Mouse (Mus musculus): ENCODE data around the gene Cmtm2b. TPM values are rescaled to one million over a fixed set of nuclear protein-coding genes. Genes with fewer than 3 reads are reported as not detected.

Gene Cmtm2b
- polyA plus RNA-seq, 1 experiment from 2014 or later: not detected

- Histone ChIP-seq H3K9me3 (no peaks in the 10 kb centered on the region), H3K27ac (no peak overlapping the region), H3K4me1 (peaks cover 10% of the 10 kb centered on the region), H3K27me3 (no peaks in the 10 kb centered on the region), H3K36me3 (peaks cover 41% of the 10 kb centered on the region), H3K4me2 (replicated peaks) (no peak overlapping the region), H3K4me3 (no peak overlapping the region), H3K9ac (no peak overlapping the region)
- ATAC-seq (ENCODE audit: low FRiP score, low read depth): no peak
- WGBS: 56% methylated on average over 12 of the region's 12 CpGs
These were observed 24.7 kb downstream of the Cmtm2b start for GRCm38 (mm10) chr8:104346706-104347105.

DNA sequence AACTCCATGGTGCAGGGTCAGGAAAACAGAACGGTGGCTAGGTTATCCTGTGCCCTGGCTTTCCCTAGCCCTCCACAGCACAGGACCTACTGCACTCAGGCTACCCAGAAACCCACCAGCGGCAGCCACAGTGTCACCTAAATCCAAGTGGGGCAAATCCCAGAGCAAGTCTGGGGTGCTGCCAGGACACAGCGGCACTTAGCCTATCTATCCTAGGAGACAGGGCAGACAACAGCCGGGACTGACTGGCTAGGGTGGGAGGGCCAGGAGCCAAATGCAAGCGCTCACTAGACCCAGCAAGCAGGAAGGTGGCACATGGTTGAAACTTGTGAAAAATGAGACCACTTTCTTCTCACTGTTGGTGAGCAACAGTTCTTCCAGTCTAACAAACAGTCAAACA lies 26.9 kb downstream of the Cmtm2b start:
- no peak overlapping the region for H3K4me2 ChIP-seq (replicated peaks)
- H3K4me3 ChIP-seq: no peak overlapping the region
- H3K9ac ChIP-seq: no peak overlapping the region
- ATAC-seq (ENCODE audit: low FRiP score, low read depth): no peak
- 0 out of 2 replicates have a peak, but pooled peaks cover 3% of the 10 kb centered on the region for H3K4me1 ChIP-seq
- H3K27me3 ChIP-seq: no peaks in the 10 kb centered on the region
- H3K9me3 ChIP-seq: no peaks in the 10 kb centered on the region
- no peak overlapping the region for H3K27ac ChIP-seq
- peaks cover 62% of the 10 kb centered on the region for H3K36me3 ChIP-seq
- 84% methylated on average over 5 of the region's 5 CpGs for WGBS

- no peaks in the 10 kb centered on the region for H3K9me3 ChIP-seq
- 80% methylated on average over 13 of the region's 13 CpGs for WGBS
- H3K27ac ChIP-seq: no peak overlapping the region
- H3K27me3 ChIP-seq: no peaks in the 10 kb centered on the region
- no peak for ATAC-seq (ENCODE audit: low FRiP score, low read depth)
- H3K4me2 ChIP-seq (replicated peaks): no peak overlapping the region
- no peak overlapping the region for H3K9ac ChIP-seq
- H3K4me1 ChIP-seq: no peaks in the 10 kb centered on the region
- H3K36me3 ChIP-seq: peaks cover 64% of the 10 kb centered on the region
- no peak overlapping the region for H3K4me3 ChIP-seq
These were observed 28.0 kb downstream of the Cmtm2b start for GRCm38 (mm10) chr8:104350047-104350446.

- Histone ChIP-seq H3K9ac (no peak overlapping the region), H3K4me1 (no peaks in the 10 kb centered on the region), H3K27me3 (no peaks in the 10 kb centered on the region), H3K36me3 (peaks cover 60% of the 10 kb centered on the region), H3K4me3 (no peak overlapping the region), H3K9me3 (no peaks in the 10 kb centered on the region), H3K4me2 (replicated peaks) (no peak overlapping the region), H3K27ac (no peak overlapping the region)
- no peak for ATAC-seq (ENCODE audit: low FRiP score, low read depth)
- 73% methylated on average over 5 of the region's 5 CpGs for WGBS
These were observed 31.2 kb downstream of the Cmtm2b start for GRCm38 (mm10) chr8:104353186-104353585.

DNA sequence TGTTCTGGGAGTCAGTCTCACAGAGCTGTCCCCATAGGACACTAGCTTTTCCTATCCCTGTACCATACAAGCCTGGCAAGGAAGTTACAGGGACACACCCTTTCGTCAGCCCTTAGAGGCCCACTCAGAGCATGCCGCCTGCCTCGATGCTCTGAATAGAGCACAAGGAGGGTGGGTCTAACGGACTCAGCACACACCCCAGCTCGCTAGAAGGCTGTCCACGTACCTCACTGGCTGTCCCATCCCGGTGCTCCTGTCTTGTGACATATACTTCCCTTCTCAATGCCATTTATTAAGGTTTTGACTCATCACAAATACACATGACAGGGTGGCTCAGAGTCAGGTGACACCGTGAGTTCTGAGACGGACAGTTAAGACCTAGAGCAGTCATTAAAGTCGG lies 32.5 kb downstream of the Cmtm2b start:
- no peak overlapping the region for H3K4me3 ChIP-seq
- WGBS: 89% methylated on average over 10 of the region's 10 CpGs
- no peak for ATAC-seq (ENCODE audit: low FRiP score, low read depth)

GRCm38 (mm10) chr8:104358637-104359036 lies 36.6 kb downstream of the Cmtm2b start:
- H3K4me1 ChIP-seq: no peaks in the 10 kb centered on the region
- H3K36me3 ChIP-seq: peaks cover 38% of the 10 kb centered on the region
- H3K27ac ChIP-seq: no peak overlapping the region
- no peaks in the 10 kb centered on the region for H3K27me3 ChIP-seq
- no peaks in the 10 kb centered on the region for H3K9me3 ChIP-seq
- ATAC-seq (ENCODE audit: low FRiP score, low read depth): no peak
- 80% methylated on average over 3 of the region's 3 CpGs for WGBS
- H3K4me3 ChIP-seq: no peak overlapping the region
- H3K9ac ChIP-seq: no peak overlapping the region
- H3K4me2 ChIP-seq (replicated peaks): no peak overlapping the region

More for the DNA sequence above, 32.5 kb downstream of the Cmtm2b start:
- no peak overlapping the region for H3K27ac ChIP-seq
- peaks cover 60% of the 10 kb centered on the region for H3K36me3 ChIP-seq
- H3K4me2 ChIP-seq (replicated peaks): no peak overlapping the region
- H3K4me1 ChIP-seq: no peaks in the 10 kb centered on the region
- no peaks in the 10 kb centered on the region for H3K9me3 ChIP-seq
- no peak overlapping the region for H3K9ac ChIP-seq
- H3K27me3 ChIP-seq: no peaks in the 10 kb centered on the region

DNA sequence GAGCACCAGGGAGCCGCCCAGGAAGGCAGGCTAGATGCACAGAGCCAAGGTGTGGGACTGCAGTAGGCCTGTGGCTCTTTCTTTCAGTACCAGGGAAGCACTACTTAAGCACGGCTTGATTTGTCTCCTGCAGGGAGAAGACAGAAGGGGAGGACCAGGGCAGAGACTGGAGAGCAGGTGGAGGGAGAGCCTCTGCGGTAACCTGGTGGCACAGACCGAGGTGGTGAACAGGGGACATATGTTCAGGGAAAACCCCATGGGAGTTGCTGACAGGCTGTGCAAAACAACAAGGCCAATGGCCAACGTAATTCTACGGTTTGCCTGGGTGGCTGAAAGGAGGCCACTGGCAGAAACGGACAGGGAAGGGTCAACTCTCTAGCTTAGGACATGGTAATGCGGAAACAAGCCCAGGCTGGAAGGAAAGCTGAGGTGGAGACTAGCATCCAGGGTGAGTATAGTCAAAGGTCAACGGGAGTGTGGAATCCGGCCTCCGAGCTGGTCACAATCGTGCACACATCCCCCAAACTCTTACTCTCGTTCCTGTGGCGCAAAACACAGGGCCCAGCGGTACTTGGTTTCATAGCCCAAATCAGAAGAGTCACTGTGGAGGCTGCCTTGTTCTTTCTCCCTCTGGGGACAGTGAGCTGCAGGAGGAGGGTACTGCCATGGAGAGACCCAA lies 37.9 kb downstream of the Cmtm2b start:
- peaks cover 26% of the 10 kb centered on the region for H3K36me3 ChIP-seq
- no peaks in the 10 kb centered on the region for H3K9me3 ChIP-seq
- 76% methylated on average over 15 of the region's 15 CpGs for WGBS
- no peaks in the 10 kb centered on the region for H3K4me1 ChIP-seq
- no peak for ATAC-seq (ENCODE audit: low FRiP score, low read depth)
- H3K9ac ChIP-seq: no peak overlapping the region
- no peak overlapping the region for H3K27ac ChIP-seq
- no peak overlapping the region for H3K4me2 ChIP-seq (replicated peaks)
- H3K27me3 ChIP-seq: no peaks in the 10 kb centered on the region
- H3K4me3 ChIP-seq: no peak overlapping the region

DNA sequence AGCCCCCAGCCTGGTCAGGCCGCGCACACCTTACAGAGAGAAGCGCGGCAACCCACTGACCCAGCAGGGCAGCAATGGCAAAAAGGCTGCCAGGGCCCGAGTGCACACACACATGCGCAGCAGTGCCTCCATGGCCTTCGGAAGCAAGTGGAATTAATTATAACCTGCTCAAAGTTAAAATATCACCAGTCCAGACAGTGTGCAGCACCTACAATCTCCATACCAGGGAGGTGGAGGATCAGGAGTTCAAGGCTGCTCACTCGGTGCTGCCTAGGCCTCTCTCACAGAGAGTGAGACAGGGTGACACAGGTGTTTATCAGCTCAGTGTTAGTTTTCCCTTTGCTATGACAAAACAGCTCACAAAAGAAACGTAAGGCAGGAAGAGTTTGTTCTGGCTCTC lies 43.7 kb downstream of the Cmtm2b start:
- Histone ChIP-seq H3K27me3 (no peaks in the 10 kb centered on the region), H3K36me3 (no peaks in the 10 kb centered on the region; the same call in 1 of the 2 replicates), H3K27ac (no peak overlapping the region), H3K4me1 (peaks cover 13% of the 10 kb centered on the region), H3K4me2 (replicated peaks) (no peak overlapping the region), H3K9ac (no peak overlapping the region), H3K4me3 (no peak overlapping the region), H3K9me3 (no peaks in the 10 kb centered on the region)
- WGBS: 84% methylated on average over 9 of the region's 9 CpGs
- no peak for ATAC-seq (ENCODE audit: low FRiP score, low read depth)

- Histone ChIP-seq H3K9me3 (no peaks in the 10 kb centered on the region), H3K9ac (no peak overlapping the region), H3K27ac (no peak overlapping the region), H3K27me3 (no peaks in the 10 kb centered on the region), H3K36me3 (0 out of 2 replicates have a peak, but pooled peaks cover 3% of the 10 kb centered on the region), H3K4me3 (no peak overlapping the region), H3K4me1 (peaks cover 13% of the 10 kb centered on the region), H3K4me2 (replicated peaks) (no peak overlapping the region)
- WGBS: 60% methylated on average over 5 of the region's 5 CpGs
- no peak for ATAC-seq (ENCODE audit: low FRiP score, low read depth)
These were observed 45.4 kb downstream of the Cmtm2b start for GRCm38 (mm10) chr8:104367398-104367797.

GRCm38 (mm10) chr8:104369591-104369990 lies 47.6 kb downstream of the Cmtm2b start:
- Histone ChIP-seq H3K4me2 (replicated peaks) (no peak overlapping the region), H3K9ac (0 out of 2 replicates have a peak overlapping the region, but pooled peaks have one; percentile 26), H3K27me3 (no peaks in the 10 kb centered on the region), H3K4me1 (peaks cover 19% of the 10 kb centered on the region), H3K36me3 (0 out of 2 replicates have a peak, but pooled peaks cover 3% of the 10 kb centered on the region), H3K9me3 (no peaks in the 10 kb centered on the region), H3K4me3 (no peak overlapping the region), H3K27ac (no peak overlapping the region)
- no peak for ATAC-seq (ENCODE audit: low FRiP score, low read depth)
- 86% methylated on average over 12 of the region's 12 CpGs for WGBS

DNA sequence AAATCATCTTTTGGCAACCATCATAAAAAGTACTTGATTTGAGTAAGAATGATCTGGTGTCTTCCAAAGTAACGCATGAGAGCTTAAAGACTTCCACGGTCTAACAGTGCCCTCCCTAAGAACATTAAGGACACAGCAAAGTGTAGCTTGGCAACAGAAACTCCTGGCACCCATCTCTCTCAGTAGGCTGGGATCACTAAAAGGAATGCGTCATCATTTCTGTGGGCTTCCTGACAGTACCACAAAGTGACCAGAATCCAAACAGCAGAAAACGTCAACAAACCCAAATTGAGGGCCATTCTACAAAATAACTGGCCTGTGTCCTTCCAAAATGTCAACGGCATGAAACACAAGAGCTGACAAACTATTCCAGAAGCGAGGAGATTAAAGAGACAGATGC lies 48.0 kb downstream of the Cmtm2b start:
- ATAC-seq (ENCODE audit: low FRiP score, low read depth): no peak
- no peak overlapping the region for H3K9ac ChIP-seq
- H3K4me1 ChIP-seq: peaks cover 23% of the 10 kb centered on the region
- 0 out of 2 replicates have a peak, but pooled peaks cover 3% of the 10 kb centered on the region for H3K36me3 ChIP-seq
- H3K4me3 ChIP-seq: no peak overlapping the region
- 71% methylated on average over 6 of the region's 6 CpGs for WGBS
- no peaks in the 10 kb centered on the region for H3K9me3 ChIP-seq
- H3K27me3 ChIP-seq: no peaks in the 10 kb centered on the region
- H3K27ac ChIP-seq: no peak overlapping the region
- no peak overlapping the region for H3K4me2 ChIP-seq (replicated peaks)

DNA sequence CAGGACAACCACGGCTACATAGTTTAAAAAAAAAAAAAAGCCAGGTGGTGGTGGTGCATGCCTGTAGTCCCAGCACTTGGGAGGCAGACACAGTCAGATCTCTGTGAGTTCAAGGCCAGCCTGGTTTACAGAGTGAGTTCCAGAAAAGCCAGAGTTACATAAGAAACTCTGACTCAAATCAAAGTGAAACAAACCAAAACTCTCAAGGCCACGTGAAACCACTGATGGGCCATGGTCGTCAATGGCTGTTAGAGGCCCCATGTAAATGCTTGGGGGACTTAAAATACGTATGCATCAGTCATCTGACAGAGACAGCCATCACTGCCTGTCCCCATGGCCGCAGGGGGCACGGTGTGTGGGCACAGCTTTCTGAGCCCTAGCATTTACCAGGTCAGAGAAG lies 49.1 kb downstream of the Cmtm2b start:
- 89% methylated on average over 6 of the region's 6 CpGs for WGBS
- Histone ChIP-seq H3K4me2 (replicated peaks) (no peak overlapping the region), H3K27ac (no peak overlapping the region), H3K4me1 (peaks cover 31% of the 10 kb centered on the region), H3K9me3 (no peaks in the 10 kb centered on the region), H3K9ac (no peak overlapping the region), H3K27me3 (no peaks in the 10 kb centered on the region), H3K4me3 (no peak overlapping the region), H3K36me3 (0 out of 2 replicates have a peak, but pooled peaks cover 3% of the 10 kb centered on the region)
- no peak for ATAC-seq (ENCODE audit: low FRiP score, low read depth)

DNA sequence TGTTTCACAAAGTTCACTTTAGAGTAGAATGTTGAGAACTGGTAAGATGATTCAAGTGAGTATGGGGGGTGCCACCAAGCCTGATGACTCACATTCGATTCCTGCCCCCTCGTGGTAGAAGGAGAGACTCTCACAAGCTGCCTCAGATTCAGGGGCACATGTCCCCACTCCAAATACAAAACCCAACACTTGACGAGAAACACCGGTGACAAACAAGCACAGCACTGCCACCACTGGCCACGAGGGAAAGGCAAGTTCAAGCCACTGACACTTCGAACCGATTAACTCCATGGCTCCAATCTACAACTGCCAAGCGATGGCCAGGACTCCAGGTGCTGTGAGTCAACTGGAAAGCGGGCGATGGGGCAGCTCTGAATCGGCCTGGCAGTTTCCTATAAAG lies 51.7 kb downstream of the Cmtm2b start:
- WGBS: 80% methylated on average over 11 of the region's 11 CpGs
- no peak overlapping the region for H3K4me2 ChIP-seq (replicated peaks)
- H3K36me3 ChIP-seq: 0 out of 2 replicates have a peak, but pooled peaks cover 3% of the 10 kb centered on the region
- peaks cover 23% of the 10 kb centered on the region for H3K4me1 ChIP-seq
- H3K27ac ChIP-seq: no peak overlapping the region
- no peaks in the 10 kb centered on the region for H3K27me3 ChIP-seq
- H3K9ac ChIP-seq: no peak overlapping the region
- no peaks in the 10 kb centered on the region for H3K9me3 ChIP-seq
- ATAC-seq (ENCODE audit: low FRiP score, low read depth): no peak
- H3K4me3 ChIP-seq: no peak overlapping the region

Measured in limb, embryonic 13.5 days (tissue).